Mouse (Mus musculus): Measurements from ENCODE around the gene Stac. TPM values are rescaled to one million over a fixed set of nuclear protein-coding genes. Genes with fewer than 3 reads are reported as not detected.

The Stac gene
- polyA plus RNA-seq, 1 experiment from 2014 or later = 4.0 TPM

GRCm38 (mm10) chr9:111534744-111535423 is 155.3 kb downstream of the Stac start:
- WGBS = 30% methylated on average over 7 of the region's 7 CpGs
- Histone ChIP-seq H3K9ac (replicated peaks; ENCODE audit: low read length) (no peak overlapping the region), H3K9me3 (ENCODE audit: low read length) (no peaks in the 10 kb centered on the region), H3K4me1 (ENCODE audit: insufficient read depth, low read length) (peaks cover 9% of the 10 kb centered on the region), H3K27me3 (ENCODE audit: insufficient read depth, low read length) (no peaks in the 10 kb centered on the region), H3K36me3 (ENCODE audit: insufficient read depth, low read length) (no peaks in the 10 kb centered on the region), H3K4me2 (replicated peaks; ENCODE audit: low read depth, low read length) (no peak overlapping the region), H3K27ac (ENCODE audit: low read length) (no peak overlapping the region), H3K4me3 (ENCODE audit: low read length) (no peak overlapping the region)
- no peak for ATAC-seq (ENCODE audit: low FRiP score, low TSS enrichment)

- Histone ChIP-seq H3K27ac (ENCODE audit: low read length) (no peak overlapping the region), H3K9ac (replicated peaks; ENCODE audit: low read length) (no peak overlapping the region), H3K36me3 (ENCODE audit: insufficient read depth, low read length) (no peaks in the 10 kb centered on the region), H3K27me3 (ENCODE audit: insufficient read depth, low read length) (no peaks in the 10 kb centered on the region), H3K4me2 (replicated peaks; ENCODE audit: low read depth, low read length) (no peak overlapping the region), H3K9me3 (ENCODE audit: low read length) (peaks cover 7% of the 10 kb centered on the region), H3K4me3 (ENCODE audit: low read length) (no peak overlapping the region), H3K4me1 (ENCODE audit: insufficient read depth, low read length) (no peaks in the 10 kb centered on the region)
- WGBS = 91% methylated on average over 3 of the region's 3 CpGs
- ATAC-seq (ENCODE audit: low FRiP score, low TSS enrichment) = no peak
These were observed 166.3 kb downstream of the Stac start for GRCm38 (mm10) chr9:111523871-111524270.

- ATAC-seq (ENCODE audit: low FRiP score, low TSS enrichment) = no peak
- Histone ChIP-seq H3K27ac (ENCODE audit: low read length) (no peak overlapping the region), H3K9ac (replicated peaks; ENCODE audit: low read length) (no peak overlapping the region), H3K4me2 (replicated peaks; ENCODE audit: low read depth, low read length) (no peak overlapping the region), H3K27me3 (ENCODE audit: insufficient read depth, low read length) (no peaks in the 10 kb centered on the region), H3K9me3 (ENCODE audit: low read length) (peaks cover 7% of the 10 kb centered on the region), H3K4me3 (ENCODE audit: low read length) (no peak overlapping the region), H3K36me3 (ENCODE audit: insufficient read depth, low read length) (no peaks in the 10 kb centered on the region), H3K4me1 (ENCODE audit: insufficient read depth, low read length) (no peaks in the 10 kb centered on the region)
- WGBS = 92% methylated on average over 11 of the region's 11 CpGs
These were observed 167.0 kb downstream of the Stac start for GRCm38 (mm10) chr9:111523111-111523510.

- no peak overlapping the region for H3K4me3 ChIP-seq (ENCODE audit: low read length)
- no peaks in the 10 kb centered on the region for H3K36me3 ChIP-seq (ENCODE audit: insufficient read depth, low read length)
- WGBS = 92% methylated on average over 7 of the region's 7 CpGs
- no peak overlapping the region for H3K9ac ChIP-seq (replicated peaks; ENCODE audit: low read length)
- no peaks in the 10 kb centered on the region for H3K4me1 ChIP-seq (ENCODE audit: insufficient read depth, low read length)
- no peaks in the 10 kb centered on the region for H3K27me3 ChIP-seq (ENCODE audit: insufficient read depth, low read length)
- H3K27ac ChIP-seq (ENCODE audit: low read length) = no peak overlapping the region
- peaks cover 7% of the 10 kb centered on the region for H3K9me3 ChIP-seq (ENCODE audit: low read length)
- H3K4me2 ChIP-seq (replicated peaks; ENCODE audit: low read depth, low read length) = no peak overlapping the region
- no peak for ATAC-seq (ENCODE audit: low FRiP score, low TSS enrichment)
These were observed 167.9 kb downstream of the Stac start for GRCm38 (mm10) chr9:111522226-111522625.

- 88% methylated on average over 3 of the region's 3 CpGs for WGBS
- H3K36me3 ChIP-seq (ENCODE audit: insufficient read depth, low read length) = no peaks in the 10 kb centered on the region
- H3K27ac ChIP-seq (ENCODE audit: low read length) = no peak overlapping the region
- H3K9me3 ChIP-seq (ENCODE audit: low read length) = no peaks in the 10 kb centered on the region
- ATAC-seq (ENCODE audit: low FRiP score, low TSS enrichment) = no peak
- no peaks in the 10 kb centered on the region for H3K27me3 ChIP-seq (ENCODE audit: insufficient read depth, low read length)
- no peaks in the 10 kb centered on the region for H3K4me1 ChIP-seq (ENCODE audit: insufficient read depth, low read length)
- H3K4me3 ChIP-seq (ENCODE audit: low read length) = no peak overlapping the region
- no peak overlapping the region for H3K9ac ChIP-seq (replicated peaks; ENCODE audit: low read length)
- H3K4me2 ChIP-seq (replicated peaks; ENCODE audit: low read depth, low read length) = no peak overlapping the region
These were observed 174.6 kb downstream of the Stac start for GRCm38 (mm10) chr9:111515536-111515935.

- no peak overlapping the region for H3K27ac ChIP-seq (ENCODE audit: low read length)
- H3K4me3 ChIP-seq (ENCODE audit: low read length) = no peak overlapping the region
- H3K9me3 ChIP-seq (ENCODE audit: low read length) = no peaks in the 10 kb centered on the region
- H3K9ac ChIP-seq (replicated peaks; ENCODE audit: low read length) = no peak overlapping the region
- no peak for ATAC-seq (ENCODE audit: low FRiP score, low TSS enrichment)
- no peaks in the 10 kb centered on the region for H3K4me1 ChIP-seq (ENCODE audit: insufficient read depth, low read length)
- no peaks in the 10 kb centered on the region for H3K27me3 ChIP-seq (ENCODE audit: insufficient read depth, low read length)
- no peak overlapping the region for H3K4me2 ChIP-seq (replicated peaks; ENCODE audit: low read depth, low read length)
- no peaks in the 10 kb centered on the region for H3K36me3 ChIP-seq (ENCODE audit: insufficient read depth, low read length)
- 63% methylated on average over 15 of the region's 15 CpGs for WGBS
These were observed 175.3 kb downstream of the Stac start for GRCm38 (mm10) chr9:111514586-111515473.

Data from kidney, embryonic 16.5 days (tissue).